Mouse (Mus musculus): ENCODE measurements around the gene Pdlim1.

Pdlim1 gene

DNA sequence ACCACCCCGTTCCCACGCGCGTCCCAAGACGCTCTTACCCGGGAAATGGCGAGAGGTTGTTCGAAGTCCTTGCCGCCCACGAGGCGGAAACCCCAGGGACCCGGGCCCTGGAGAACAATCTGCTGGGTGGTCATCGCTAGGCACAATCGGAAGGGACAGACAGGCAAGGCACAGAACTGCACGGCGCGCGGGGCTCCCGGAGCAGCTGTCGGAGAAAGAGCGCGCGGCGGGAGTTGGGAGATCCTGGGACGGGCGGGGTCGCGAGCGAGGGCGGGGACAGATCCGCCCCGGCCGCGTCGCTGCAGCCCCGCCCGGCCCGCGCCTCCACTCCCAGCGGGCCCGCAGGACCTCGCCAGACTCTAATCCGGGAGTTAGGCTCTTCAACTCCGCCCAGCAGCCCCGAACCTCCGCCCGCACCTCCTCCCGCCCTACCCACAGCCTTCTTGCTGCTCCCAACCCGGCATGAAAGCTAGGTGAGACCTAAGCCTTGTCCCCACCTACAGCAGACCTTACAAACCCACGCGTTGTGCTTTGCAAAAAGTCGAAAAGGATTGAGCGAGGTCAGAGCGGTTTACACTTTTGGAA is at the start of gene Pdlim1:
Gene Pdlim1, minus strand, starts transcription at position 535 of the 585 bp plus-strand sequence.
- peak; percentile 31 for DNase-seq

DNA sequence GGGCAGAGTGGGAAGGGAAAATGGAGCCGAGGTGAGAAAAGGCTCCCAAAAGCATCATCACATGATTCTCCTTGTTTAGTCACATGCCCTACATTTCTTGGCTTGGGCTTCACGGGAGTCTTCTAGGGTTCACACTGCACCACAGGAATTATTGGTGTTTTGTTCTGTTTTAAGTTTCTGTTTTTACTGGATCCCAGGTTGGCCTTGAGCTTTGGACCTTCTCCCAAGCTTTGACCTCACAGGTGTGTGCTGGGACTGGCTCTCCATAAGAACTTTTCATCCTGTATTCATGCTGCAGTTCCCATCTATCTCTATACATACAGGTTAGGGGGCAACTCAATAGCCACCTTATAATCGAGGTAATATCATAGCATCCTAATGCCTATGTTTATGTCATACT is 47.6 kb upstream of the Pdlim1 start:
- no peak for DNase-seq

DNA sequence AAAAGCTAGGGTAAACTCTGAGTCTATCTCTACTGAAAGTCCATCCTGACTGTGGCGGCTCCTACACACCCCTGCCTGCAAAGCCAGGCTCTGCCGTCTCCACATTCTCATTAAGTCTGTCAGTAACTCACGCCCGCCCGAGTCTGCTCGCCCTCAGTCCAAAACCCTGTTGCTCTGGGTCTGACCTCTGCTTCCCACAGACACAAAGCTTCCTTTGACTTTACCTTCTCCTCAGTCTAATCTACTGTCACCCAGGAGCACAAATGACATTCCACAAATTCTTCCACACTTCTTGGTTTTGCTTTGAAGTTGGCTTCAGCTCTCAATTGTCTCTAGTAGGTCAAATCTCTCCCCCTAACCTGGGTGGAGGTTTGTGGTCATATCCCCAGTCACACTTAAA is 46.9 kb upstream of the Pdlim1 start:
- DNase-seq: no peak

DNA sequence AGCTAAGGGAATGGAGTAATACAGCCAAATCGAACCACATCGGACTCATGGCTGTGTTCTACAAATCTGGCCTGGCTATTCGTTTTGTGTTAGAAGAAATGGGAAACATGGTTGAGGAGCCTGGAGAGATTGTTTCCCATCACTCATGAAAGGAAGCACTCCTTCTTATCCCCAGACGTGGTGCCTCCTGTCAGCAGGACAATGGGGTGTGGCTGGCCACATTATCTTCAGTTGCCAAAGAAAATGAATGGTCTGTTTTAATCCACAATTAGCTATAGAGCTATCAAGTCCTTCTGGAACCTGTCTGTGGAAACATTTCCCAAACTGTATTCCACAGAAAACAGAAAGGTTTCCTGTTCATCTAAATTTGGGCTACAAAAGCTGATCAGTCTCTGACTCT is 45.4 kb upstream of the Pdlim1 start:
- no peak for DNase-seq

DNA sequence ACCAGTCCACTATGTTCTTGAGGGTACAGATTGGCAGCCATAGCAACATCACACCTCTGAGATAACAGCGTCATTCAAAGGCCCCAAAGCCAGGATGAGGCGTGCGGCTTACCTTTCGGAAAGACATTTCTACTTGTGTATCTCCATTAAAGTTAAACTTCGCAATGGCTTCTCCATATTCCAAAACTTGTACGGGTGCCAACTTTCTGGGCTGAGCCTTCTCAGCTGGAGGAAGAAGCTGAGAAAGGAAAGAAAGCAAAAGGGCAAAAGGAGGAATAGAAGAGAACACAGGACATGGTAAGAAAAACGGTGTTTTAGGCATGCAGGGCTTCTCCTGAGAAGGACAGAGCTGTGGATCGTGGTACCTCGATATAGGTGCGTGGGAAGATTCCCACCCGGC is 42.6 kb upstream of the Pdlim1 start:
- no peak for DNase-seq

DNA sequence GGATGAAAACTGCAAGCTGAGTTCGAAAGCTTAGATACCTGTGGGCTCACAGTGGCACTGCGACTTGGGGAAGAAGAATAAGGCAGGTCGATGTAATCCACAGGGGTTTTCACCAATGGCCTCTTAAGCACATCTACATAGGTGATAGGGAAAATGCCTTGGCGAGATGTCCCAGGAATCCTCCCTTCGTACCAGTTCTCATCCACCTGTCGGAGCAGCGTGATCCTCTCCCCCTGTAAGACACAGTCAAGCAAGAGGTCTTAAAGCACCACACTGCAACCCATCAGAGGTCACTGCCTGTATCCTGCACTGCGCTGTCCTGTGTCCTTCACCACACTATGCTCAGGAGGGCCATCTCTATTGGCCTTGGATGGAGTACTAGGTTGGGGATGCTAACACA is 40.0 kb upstream of the Pdlim1 start:
- no peak for DNase-seq

DNA sequence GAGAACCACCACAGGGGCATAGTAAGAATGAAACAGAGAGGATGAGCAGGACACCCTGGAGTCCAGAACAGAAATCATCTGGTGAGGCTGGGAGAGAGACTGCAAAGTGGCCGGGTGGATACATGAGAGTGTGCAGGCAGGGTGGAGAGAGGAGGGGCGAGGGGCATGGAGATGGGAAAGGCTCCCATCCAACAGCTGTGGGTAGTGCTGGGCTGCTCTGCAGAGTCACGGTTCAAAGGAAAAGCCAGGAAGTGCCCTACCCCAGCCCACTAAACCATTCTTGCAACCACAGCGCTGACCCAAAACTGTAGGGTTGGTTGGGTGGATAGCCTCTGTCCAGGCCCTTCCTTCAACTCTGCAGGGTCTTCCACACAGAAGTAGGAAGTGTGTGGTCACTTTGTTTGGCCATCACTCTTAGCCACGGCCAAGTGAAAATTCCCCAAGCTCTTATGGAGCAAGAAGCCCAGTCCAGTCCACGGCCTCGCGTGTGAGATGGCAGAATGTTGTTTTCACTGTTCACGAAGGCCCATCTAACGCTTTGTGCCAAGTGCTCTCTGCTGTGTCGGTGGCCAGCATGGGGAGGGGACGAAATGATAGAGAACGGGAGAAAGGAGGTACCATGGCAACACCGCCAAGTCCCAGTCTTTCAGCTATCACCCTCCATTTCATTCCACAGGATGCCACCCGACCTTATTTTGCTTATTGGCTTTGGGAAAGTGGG is 38.9 kb upstream of the Pdlim1 start:
- DNase-seq: no peak

DNA sequence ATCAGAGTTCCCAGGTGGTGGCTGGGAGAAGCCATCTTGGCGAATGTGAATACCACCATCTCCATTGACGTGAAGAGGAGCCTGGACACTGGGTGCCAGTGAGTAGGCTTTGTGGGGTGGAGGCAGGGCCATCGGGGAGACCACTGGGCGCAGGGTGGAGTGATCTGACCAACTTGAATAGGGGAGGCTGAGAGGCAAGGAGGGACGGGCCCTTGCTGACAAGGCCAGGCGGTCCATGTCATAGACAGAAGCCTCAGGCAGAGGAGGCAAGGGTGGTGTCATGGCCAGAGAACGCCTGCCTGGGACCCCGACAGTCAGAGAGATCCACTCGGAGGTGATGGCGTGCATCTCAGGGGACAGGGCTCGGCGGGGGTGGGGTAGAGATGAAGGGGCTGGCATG is 38.3 kb upstream of the Pdlim1 start:
- DNase-seq: no peak

DNA sequence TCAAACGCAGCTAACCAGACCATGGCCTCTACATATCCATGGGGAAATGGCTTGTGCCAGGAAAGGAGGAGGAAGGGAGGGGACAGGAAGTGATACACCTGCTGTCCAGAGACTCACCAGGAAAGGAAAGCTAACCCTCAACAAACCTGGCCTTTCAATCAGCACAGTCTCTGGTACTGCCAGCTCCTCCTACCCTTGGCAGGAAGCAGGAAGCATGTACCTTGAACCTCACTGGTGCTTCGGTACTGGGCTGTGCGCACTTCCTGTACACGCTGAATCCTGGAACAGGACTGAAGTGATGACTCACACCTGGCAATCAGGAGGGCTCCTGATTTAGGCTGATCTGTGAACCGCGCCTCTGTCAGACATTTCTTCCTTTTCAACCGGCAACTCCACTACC is 35.9 kb upstream of the Pdlim1 start:
- DNase-seq: peak; percentile 20

DNA sequence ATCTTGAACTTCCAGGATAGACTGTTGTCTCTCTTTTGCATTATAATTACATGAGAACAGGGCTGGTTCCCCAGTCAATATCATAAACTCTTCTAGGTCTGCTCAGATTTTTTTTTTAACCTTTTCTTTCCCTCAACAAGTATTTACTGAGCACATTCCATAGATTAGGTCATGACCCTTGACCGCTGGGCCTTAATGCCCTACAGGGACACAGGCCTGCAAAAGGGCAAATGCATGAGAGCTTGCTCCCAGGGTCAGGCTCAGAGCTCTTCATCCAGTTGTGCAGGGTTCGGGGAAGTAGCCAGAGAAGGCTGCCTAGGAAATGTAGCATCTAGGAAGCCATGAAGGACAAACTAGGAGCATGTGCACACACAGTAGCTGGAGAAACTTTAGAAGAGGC is 35.0 kb upstream of the Pdlim1 start:
- DNase-seq: no peak

DNA sequence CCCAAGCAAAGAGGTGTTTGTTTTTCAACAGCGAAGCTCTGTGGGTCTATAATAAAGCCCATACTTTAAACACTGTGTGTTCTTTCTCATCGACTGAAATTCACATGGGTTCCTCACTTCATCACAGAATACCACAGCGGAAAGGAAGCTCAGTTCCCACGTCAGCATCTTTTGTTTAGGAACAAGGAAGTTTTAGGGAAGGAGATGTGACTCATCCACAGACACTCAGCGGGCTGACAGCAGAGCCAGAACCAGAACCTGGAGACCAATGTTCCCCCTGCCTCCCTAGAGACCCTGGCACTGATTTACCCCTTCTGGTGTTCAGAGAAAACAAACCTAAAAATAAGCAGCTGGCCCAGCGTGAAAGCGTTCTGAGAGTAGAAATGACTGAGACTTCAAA is 33.8 kb upstream of the Pdlim1 start:
- DNase-seq: no peak

DNA sequence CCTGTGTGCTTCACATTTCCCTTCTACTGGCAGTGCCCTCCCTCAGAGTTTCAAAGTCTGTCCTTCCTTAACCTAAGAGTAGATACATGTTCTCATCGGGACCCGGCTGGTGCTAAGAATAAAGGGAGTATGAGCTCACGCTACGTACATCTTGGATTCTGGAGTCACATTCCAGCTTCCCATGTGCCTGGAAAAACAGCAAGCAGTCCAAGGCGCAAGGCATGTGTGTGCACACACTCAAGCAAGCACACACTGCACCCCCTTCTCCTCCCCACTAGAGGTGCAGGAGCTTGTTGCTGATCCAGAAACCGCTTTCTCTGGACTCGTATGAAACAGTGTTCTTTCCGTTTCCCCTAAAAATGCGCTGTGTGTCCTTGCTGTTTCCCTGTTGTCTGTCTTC is 31.3 kb upstream of the Pdlim1 start:
- DNase-seq: no peak

DNA sequence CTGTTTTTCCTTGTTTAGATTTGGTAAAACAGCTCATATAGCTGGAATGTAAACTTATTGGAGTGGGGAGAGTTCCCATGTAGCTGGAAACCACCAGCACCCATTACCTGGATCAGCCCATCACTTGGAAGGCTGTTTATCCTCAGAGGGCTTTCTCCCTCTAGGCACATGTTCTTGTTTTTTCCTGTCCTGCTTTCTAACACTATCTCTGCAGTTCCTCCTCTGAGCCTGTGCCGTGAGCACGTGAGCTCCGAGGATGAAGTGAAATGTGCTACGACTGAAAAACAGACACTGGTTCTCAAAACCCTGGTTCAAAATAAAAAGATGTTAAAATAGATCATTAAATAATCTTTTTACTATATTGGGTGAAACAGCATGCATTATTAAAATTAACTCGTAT is 30.8 kb upstream of the Pdlim1 start:
- no peak for DNase-seq

DNA sequence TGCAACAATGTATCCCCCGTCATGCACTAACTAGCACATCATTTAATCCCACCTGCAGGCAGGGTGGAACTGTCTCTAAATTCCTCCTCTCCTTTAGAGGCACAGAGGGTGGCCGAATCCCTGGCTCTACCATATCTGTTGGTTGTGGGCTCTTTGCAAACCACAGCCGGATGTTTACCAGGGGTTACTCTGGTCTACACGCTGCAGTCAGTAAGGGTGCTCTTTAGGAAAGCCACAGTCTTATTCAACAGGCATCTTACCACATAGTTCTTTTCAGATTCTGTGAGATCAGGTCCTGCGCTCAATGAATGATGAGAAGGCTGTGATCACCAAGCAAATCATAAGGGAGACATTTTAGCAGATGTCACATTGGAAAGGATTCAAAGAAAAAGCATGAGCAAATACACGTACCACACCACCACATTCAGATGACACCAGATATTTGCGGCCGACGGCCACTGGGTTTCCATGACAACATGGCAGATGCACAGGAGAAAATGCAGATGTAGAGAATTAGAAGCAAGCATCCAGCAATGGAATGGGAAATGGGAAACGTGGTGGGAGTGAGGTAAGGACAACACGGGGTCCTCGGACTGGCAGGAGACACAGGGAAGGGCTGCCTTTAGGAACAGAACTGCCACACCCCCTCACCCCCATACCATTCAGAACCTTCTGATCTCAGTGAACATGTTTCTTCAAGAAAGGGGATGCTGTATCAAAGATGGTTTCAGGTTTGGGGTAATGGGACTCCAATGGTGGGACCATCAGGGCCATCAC is 28.5 kb upstream of the Pdlim1 start:
- DNase-seq: no peak

DNA sequence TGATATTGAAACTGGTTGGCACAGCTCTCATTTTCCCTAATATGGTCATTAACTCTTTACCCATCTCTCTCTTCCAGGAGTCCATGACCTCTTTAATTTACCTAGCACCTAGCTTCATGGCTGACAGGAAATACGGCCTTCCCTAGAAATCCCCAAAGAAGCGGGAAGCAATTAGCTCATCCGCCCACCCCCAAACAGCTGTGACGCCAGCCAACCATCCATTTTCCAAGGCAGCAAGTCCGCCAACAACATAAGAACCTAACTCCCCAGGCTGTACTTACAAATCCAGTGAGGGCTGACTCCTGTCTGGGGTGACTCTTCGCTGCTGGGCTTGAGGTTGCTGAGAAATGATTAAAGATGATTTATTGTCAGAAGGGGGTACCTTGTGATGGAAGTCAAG is 27.5 kb upstream of the Pdlim1 start:
- no peak for DNase-seq

DNA sequence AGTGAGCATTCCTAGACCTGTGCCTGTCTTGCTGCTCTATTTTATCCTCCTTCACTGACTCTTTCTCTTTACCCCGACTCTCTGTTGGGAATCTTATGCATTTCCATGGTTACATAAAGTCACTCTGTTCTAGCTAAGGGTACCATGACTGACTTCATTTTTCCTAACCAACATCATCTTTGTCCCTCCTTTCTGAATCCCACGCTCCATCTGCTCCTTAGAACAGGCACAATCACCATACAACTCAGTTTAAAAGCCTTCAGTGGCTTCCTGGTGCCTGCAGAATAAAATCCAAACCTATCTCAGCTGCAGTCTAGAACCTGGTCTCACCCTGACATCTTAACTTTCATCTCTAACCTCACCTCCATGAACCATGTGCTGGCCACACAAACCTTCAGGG is 26.9 kb upstream of the Pdlim1 start:
- no peak for DNase-seq

DNA sequence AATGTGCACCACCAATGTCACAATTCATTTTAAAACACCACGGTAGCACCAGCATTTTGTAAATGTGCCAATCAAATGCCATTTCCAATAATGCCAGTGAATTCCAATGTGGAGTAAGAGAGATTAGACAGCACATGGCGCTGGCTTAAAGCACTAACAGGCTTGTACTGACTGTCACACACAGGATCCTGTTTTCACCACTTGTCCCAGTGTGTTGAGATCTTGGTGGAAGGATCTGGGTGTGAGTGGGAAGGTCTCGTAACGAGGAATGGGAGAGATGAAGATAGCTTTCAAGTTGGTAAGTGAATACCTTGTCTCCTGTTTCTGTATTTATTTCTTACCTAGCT is 26.1 kb upstream of the Pdlim1 start:
- no peak for DNase-seq

DNA sequence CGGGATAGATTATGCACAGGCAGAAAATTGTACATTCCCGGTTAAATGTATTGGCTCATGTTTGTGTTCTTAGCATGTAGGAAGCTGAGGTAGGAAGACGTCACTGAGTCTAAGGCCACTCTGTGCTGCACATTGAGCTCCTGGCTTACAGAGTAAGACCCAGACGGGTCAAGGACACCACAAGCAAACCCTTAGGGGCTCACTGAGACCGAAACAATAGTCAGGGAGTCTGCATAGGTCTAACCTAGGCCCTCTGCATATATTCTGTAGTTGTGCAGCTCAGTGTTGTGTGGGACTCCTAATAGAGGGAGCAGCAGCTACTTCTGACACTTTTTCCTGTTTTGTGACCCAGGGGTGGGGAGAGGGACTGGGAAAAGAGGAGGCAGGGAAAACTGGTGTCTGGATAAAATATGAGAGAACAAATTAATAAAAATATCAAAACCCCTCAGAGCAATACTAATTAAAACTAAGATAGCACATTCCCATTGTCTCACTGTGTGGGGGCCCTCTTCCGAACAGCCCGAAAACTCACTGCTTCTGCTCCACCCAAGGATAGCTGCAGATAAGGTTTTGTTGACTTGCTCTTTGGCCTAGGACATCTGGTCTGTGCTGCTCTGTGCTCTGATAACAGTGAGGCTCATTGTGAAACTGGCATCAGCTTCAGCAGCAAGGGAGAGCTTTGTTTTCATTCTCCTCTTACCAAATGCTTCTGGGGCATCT is 25.6 kb upstream of the Pdlim1 start:
- no peak for DNase-seq

DNA sequence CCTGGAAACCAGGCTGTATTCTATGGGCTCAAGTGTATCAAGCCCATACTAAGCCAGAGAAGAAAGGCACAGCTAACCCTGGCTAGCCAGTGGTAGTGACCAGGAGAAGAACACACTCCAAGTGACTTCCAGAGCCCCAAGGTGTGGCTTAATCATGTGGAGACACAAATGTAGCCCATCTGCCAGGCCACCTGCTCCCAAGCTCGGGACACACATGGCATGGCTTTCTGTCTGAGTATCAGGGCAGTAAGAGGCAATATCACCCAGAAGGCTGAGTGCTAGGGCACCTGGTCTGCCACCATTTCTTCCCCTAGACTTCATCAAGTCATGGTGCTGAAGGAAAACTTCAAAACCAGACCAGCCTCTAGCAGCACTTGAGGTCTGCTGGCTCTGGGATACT is 22.6 kb upstream of the Pdlim1 start:
- DNase-seq: no peak

DNA sequence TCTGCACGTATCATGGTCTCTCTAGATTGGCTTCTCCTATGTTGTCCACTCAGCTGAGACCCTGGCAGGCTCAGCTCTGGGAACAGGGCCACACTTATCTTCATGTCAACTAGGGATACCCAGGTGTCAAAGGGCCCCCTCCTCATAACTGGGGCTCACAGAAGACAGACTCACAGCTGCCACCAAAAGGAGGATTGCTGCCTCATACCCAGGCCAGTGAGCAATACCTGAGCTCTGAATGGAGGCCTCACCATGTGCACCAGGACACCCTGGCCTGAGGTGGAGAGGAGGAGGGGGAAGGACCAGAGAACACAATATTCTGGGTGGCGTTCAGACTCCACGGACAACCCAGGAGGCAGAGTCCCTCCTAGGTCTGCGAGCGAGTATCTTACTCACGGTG is 22.1 kb upstream of the Pdlim1 start:
- no peak for DNase-seq

DNA sequence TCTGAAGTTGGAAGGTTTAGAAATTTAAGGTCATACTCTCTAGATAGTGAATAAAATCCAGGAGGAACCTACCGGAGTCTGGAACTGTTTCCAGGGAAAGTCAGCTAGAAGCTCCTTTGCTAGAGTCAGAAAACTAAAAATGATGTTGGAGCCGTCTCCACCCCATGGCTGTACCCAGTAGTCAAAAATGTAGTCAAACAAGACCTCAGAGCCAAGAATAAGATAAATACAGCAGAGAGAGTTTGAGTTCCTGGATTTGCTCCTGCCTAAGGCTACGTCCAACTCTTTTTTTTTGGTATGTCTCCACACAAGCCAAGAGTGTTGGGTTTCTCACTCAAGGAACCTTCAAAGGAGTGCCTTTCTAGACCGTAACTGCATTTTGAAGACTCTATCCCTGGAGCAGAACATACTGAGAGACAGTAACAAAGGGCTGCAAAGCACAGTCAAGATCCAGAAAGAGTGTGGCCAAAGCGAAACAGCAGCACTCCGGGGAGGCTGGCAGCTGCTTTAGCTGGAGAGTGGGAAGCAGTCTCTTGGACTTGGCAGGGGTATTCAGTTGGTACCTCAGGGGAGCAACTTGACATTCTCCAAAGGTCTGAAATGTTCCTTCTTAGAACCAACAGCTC is 18.6 kb upstream of the Pdlim1 start:
- no peak for DNase-seq

DNA sequence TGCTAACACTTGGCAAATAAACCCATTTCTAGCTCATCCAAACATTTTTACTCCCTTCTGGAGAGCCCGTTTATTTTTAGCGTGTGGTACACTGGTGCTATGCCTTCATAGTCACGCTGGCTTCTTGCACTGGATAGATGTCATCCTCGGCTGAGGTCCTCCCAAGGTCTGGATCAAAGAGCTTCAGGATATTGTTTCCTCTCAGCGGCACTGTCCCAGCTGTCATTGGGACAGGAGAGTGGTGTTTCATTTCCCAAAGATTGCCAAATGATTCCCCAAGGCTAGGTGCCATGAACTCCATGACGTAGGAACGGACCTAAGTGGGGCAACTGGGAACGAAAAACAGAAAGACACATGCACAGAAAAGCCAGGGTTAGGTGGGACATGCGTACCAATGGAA is 16.8 kb upstream of the Pdlim1 start:
- no peak for DNase-seq

DNA sequence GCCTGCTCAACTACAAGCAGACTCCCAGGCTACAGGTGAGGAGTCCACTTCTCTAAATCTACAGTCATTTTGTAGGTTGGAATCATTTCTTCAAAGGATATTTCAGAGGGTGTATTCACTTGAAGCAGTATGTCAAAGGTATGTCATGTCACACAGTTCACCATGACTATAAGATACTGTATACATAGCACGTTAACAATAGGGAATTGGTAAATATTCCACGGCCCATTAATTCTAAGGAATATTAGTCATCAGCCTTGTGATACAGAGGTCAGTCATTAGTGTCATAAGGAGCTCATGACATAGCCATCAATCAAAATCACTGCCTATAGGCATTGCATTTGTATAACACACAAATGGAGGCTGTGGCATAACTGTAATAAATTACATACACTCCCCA is 13.1 kb upstream of the Pdlim1 start:
- no peak for DNase-seq

Data from kidney, adult 9 months (tissue).